Mouse (Mus musculus) heart, postnatal 0 days (tissue): Measurements from ENCODE around the gene Gm11127. TPM values are rescaled to one million over a fixed set of nuclear protein-coding genes. Genes with fewer than 3 reads are reported as not detected.
"Not testable (repeated sequence)": the region's sequence is repeated elsewhere in the genome, so short reads cannot be mapped to it uniquely, and the experiment has no call there.

Experiments
- ATAC-seq: fragments of 200-750 bp; cut with Nextera tagmentation; 2 replicates; pipeline ENCODE4 v1.8.0; 2017; ENCODE audit warnings: low read depth, moderate number of reproducible peaks, moderate library complexity; ENCODE audit not compliant: insufficient read depth
- DNase-seq: peaks from one replicate; pipeline ENCODE4 v3.0.0-alpha.2; 2016; ENCODE audit warnings: low spot score
- H3K27ac ChIP-seq: fragments of 300-500 bp; sonication (generic); 2 replicates; pipeline ENCODE4 v1.5.1; 2014; ENCODE audit warnings: low read depth, mild to moderate bottlenecking
- H3K27me3 ChIP-seq: fragments of 300-500 bp; sonication (generic); 2 replicates; pipeline ENCODE4 v1.6.1; 2014; ENCODE audit warnings: low read length, mixed read lengths; ENCODE audit not compliant: control insufficient read depth, insufficient read depth
- H3K36me3 ChIP-seq: fragments of 300-500 bp; sonication (generic); replicated peaks from 2 replicates; pipeline ENCODE4 v1.6.1; 2014; ENCODE audit warnings: low read length, mixed read lengths; ENCODE audit not compliant: control insufficient read depth, insufficient read depth
- H3K4me1 ChIP-seq: fragments of 300-500 bp; sonication (generic); 2 replicates; pipeline ENCODE4 v1.6.1; 2014; ENCODE audit warnings: antibody characterized with exemption; ENCODE audit not compliant: control insufficient read depth, insufficient read depth
- H3K4me2 ChIP-seq: fragments of 300-500 bp; sonication (generic); 2 replicates; pipeline ENCODE4 v1.6.1; 2014; ENCODE audit warnings: low read depth, mild to moderate bottlenecking, low read length, moderate library complexity
- H3K4me3 ChIP-seq: fragments of 300-500 bp; sonication (generic); 2 replicates; pipeline ENCODE4 v1.5.1; 2014; ENCODE audit warnings: low read depth, low read length
- H3K9ac ChIP-seq: fragments of 300-500 bp; sonication (generic); replicated peaks from 2 replicates; pipeline ENCODE4 v1.6.1; 2014; ENCODE audit warnings: low read depth, low read length, mixed read lengths
- H3K9me3 ChIP-seq: fragments of 300-500 bp; sonication (generic); replicated peaks from 2 replicates; pipeline ENCODE4 v1.6.1; 2016; ENCODE audit warnings: low read length; ENCODE audit not compliant: control insufficient read depth
- CTCF ChIP-seq: IDR thresholded peaks from 2 replicates; pipeline ENCODE4 v1.5.1; 2016; ENCODE audit warnings: antibody characterized with exemption, control low read depth, low read depth
- EP300 ChIP-seq: IDR thresholded peaks from 2 replicates; pipeline ENCODE4 v1.6.1; 2016; ENCODE audit warnings: antibody characterized with exemption, low read depth
- WGBS: fragments of 180-500 bp; shearing (Covaris S2); extraction: QIAGEN DNeasy Blood & Tissue Kit; methylation state at CpG from one replicate; pipeline ENCODE4 v1.1.7; 2014; 5-methylcytosine and 5-hydroxymethylcytosine counted together
- polyA plus RNA-seq: library from polyadenylated mRNA; unstranded; fragments of >200 nt; fragmentation: Nextera tagmentation; extraction: Ambion mirVana; gene quantifications from 2 replicates; pipeline ENCODE4 v1.2.1, GENCODE M21; 2015
- total RNA-seq: library from RNA; depleted of rRNA; stranded (reverse); fragments of >200 nt; gene quantifications from 2 replicates; pipeline ENCODE4 v1.2.3, GENCODE M21; 2014; ENCODE audit warnings: low replicate concordance

The Gm11127 gene
- total and polyA plus RNA-seq, 2 experiments from 2014 or later = not detected

DNA sequence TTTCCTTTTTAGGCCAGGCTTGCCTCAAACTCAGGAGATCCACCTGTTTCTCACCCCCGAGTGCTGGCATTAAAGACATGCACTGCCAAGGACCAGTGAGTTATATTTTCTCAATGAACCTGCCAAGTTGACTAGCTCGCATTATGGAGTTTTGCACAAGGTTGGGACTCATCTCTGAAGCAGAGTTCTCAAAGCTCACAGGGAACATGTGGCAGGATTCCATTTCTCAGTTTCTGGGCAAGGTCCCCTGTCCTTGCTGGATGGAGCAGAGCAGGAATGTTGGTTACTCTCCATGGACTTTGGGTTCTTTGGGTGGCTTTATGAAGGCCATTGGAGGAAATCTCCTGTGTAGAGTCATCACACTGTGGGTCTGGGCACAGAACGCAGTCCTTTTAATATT is 14.9 kb downstream of the Gm11127 start:
- no peak for DNase-seq
- H3K27me3 ChIP-seq = no peaks in the 10 kb centered on the region
- WGBS = 79% methylated on average over 3 of the region's 3 CpGs
- no peak for TF ChIP-seq CTCF
- no peak for TF ChIP-seq EP300
- no peak overlapping the region for H3K9ac ChIP-seq
- H3K4me2 ChIP-seq = peak overlapping the region; percentile 69
- H3K4me3 ChIP-seq = peak overlapping the region; percentile 51
- H3K36me3 ChIP-seq = no peaks in the 10 kb centered on the region
- H3K9me3 ChIP-seq = no peaks in the 10 kb centered on the region
- ATAC-seq = no peak
- peak overlapping the region; percentile 59 for H3K27ac ChIP-seq
- 0 out of 2 replicates have a peak, but pooled peaks cover 6% of the 10 kb centered on the region for H3K4me1 ChIP-seq

- DNase-seq (peak; percentile 96), ATAC-seq (peak; percentile 89)
- H3K27me3 ChIP-seq, H3K4me1 ChIP-seq, H3K9me3 ChIP-seq, H3K36me3 ChIP-seq: not testable (repeated sequence)
- Histone ChIP-seq H3K4me3 (peak within 1 kb of the TSS; percentile 51), H3K4me2 (peak within 1 kb of the TSS; percentile 69), H3K9ac (peak within 1 kb of the TSS; percentile 44; the same call in 1 of the 2 replicates), H3K27ac (peak within 1 kb of the TSS; percentile 59)
- 1% methylated on average over 12 of the region's 12 CpGs for WGBS
Observed at GRCm38 (mm10) chr17:36042610-36043169, 15.5 kb downstream of the Gm11127 start, which contains the start of the genes H2-T22 and Gm6034. Gene H2-T22, minus strand, starts transcription at chr17:36042747. Gene Gm6034, plus strand, starts transcription at chr17:36042961.

GRCm38 (mm10) chr17:36042055-36042454 is 16.1 kb downstream of the Gm11127 start:
- Histone ChIP-seq H3K9ac (0 out of 2 replicates have a peak overlapping the region, but pooled peaks have one; percentile 26), H3K4me3 (peak overlapping the region; percentile 51), H3K4me2 (peak overlapping the region; percentile 69)
- not testable (repeated sequence) for H3K36me3 ChIP-seq, H3K4me1 ChIP-seq, H3K27ac ChIP-seq, H3K27me3 ChIP-seq, H3K9me3 ChIP-seq, DNase-seq
- peak; percentile 78 for ATAC-seq
- 2% methylated on average over 18 of the region's 19 CpGs for WGBS

DNA sequence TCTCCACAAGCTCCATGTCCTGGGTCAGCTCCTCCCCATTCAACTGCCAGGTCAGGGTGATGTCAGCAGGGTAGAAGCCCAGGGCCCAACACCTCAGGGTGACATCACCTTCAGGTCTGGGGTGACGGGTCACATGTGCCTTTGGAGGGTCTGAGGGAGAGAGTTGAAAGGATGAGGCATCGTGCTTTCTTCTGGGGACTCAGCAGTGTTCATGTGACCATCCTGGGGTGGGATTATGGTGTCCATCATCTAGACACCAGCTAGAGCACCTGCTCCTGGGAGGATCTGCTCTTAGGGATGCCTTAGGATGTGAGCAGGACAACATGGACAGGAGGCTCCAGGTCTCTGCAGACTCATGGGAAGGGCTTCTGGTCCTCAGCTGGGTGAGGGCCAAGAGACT is 17.6 kb downstream of the Gm11127 start:
- H3K4me2 ChIP-seq, H3K9ac ChIP-seq, H3K4me3 ChIP-seq, H3K9me3 ChIP-seq, H3K27ac ChIP-seq, ATAC-seq, H3K4me1 ChIP-seq, H3K36me3 ChIP-seq, DNase-seq, H3K27me3 ChIP-seq: not testable (repeated sequence)
- 78% methylated on average over 2 of the region's 2 CpGs for WGBS

DNA sequence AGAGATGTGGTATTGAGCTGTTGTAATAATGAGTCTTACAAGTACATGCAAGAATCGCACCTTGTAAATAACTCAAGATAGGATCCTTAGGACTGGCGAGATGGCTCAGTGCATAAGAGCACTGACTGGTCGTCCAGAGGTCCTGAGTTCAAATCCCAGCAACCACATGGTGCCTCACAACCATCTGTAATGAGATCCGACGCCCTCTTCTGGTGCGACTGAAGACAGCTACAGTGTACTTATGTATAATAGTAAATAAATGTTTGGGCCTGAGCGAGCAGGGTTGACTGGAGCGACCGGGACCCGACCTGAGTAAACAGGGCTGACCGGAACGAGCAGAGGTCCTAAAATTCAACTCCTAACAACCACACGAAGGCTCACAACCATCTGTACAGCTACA is 22.0 kb downstream of the Gm11127 start:
- H3K9ac ChIP-seq, ATAC-seq, H3K4me1 ChIP-seq, H3K27ac ChIP-seq, H3K27me3 ChIP-seq, H3K36me3 ChIP-seq, H3K4me3 ChIP-seq, DNase-seq, H3K9me3 ChIP-seq, H3K4me2 ChIP-seq: not testable (repeated sequence)
- WGBS = 81% methylated on average over 13 of the region's 13 CpGs

DNA sequence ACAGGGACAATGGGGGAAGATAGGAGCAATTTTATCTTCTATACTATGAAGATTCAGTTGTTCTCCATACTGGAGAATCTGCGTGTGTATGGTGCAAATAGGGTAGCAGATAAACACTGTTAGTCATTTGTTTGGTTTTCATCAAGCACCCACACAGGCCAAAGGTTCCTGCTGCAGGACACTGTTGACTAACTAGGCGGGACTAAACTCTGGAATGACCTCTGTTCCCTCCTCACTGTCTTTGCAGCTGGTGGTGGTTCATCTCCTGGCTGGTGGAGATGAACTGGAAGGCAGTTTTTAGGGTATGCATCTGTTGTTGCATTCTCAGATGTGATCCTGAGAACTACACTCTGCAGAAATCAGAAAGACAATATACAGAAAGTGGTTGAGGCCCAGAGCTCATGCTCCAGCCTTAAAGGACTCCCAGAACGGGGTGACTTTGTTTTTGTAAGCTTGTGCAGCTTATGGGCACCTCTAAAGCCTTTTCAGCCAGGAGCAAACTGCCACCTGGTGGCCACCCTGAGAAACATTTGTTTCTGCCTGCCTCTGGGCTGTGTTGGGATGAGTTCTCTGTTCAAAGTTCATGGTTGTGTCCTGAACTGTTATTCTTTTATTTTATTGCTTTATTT is 23.0 kb downstream of the Gm11127 start:
- peak; percentile 49; the same call in 1 of the 2 replicates for ATAC-seq
- not testable (repeated sequence) for H3K9ac ChIP-seq, H3K36me3 ChIP-seq, H3K27me3 ChIP-seq, H3K9me3 ChIP-seq, H3K4me2 ChIP-seq, H3K27ac ChIP-seq, H3K4me3 ChIP-seq, H3K4me1 ChIP-seq
- 31% methylated on average over 3 of the region's 3 CpGs for WGBS
- DNase-seq = peak; percentile 36
- peak; percentile 55 for TF ChIP-seq CTCF

- H3K9me3 ChIP-seq, H3K4me2 ChIP-seq, H3K4me3 ChIP-seq, ATAC-seq, H3K27me3 ChIP-seq, H3K9ac ChIP-seq, H3K36me3 ChIP-seq, H3K4me1 ChIP-seq, DNase-seq, H3K27ac ChIP-seq: not testable (repeated sequence)
- WGBS = 61% methylated on average over 3 of the region's 3 CpGs
Observed at GRCm38 (mm10) chr17:36034524-36034923, 23.6 kb downstream of the Gm11127 start.

DNA sequence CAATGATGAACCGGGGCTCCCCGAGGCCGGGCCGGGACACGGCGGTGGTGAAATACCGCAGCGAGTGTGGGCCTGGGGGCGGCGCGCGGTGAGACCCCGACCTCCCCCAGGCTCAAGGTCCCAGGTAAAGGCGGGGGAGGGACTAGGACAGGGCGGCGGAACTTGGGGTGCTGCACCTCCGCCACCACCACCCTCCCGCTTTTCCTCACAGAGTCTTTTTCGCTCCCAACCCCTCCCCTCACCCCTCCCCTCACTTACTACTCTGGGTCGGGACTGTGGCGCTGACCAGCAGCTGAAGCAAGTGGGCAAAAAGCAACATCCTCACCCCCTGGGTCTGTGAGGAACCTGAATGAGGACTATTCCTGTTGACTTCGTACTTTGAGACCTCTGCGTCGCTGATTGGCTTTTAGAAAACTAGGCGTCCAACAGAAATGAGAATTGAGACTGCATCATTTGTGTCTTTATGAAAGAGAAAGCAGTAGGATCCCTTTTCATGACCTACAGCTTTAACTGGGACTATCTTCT is 25.8 kb downstream of the Gm11127 start, which contains the start of gene H2-T23:
TSS of gene H2-T23 (minus strand) at position 505 of the 525 bp plus-strand sequence.
- H3K4me3 ChIP-seq = peak within 1 kb of the TSS; percentile 64
- under 1% methylated on average over 25 of the region's 25 CpGs for WGBS
- peak within 1 kb of the TSS; percentile 70 for H3K9ac ChIP-seq
- not testable (repeated sequence) for H3K4me1 ChIP-seq, H3K9me3 ChIP-seq, H3K36me3 ChIP-seq, H3K27me3 ChIP-seq
- peak; percentile 57 for ATAC-seq
- H3K4me2 ChIP-seq = peak within 1 kb of the TSS; percentile 88
- peak within 1 kb of the TSS; percentile 48 for H3K27ac ChIP-seq
- peak; percentile 43 for DNase-seq
